Mouse (Mus musculus) limb, embryonic 12.5 days (tissue): Measurements from ENCODE around the gene Prcp. TPM values are rescaled to one million over a fixed set of nuclear protein-coding genes. Genes with fewer than 3 reads are reported as not detected.
"Not testable (repeated sequence)": the region's sequence is repeated elsewhere in the genome, so short reads cannot be mapped to it uniquely, and the experiment has no call there.

Source experiments
- ATAC-seq: fragments of 200-750 bp; cut with Nextera tagmentation; 2 replicates; pipeline ENCODE4 v1.8.0; 2017; ENCODE audit warnings: low read depth, moderate TSS enrichment; ENCODE audit not compliant: insufficient number of reproducible peaks, insufficient read depth, low FRiP score, low TSS enrichment
- H3K27ac ChIP-seq: fragments of 300-500 bp; sonication (generic); 2 replicates; pipeline ENCODE4 v1.5.1; 2016; ENCODE audit warnings: mild to moderate bottlenecking, moderate library complexity
- H3K27me3 ChIP-seq: fragments of 300-500 bp; sonication (generic); 2 replicates; pipeline ENCODE4 v1.6.1; 2016; ENCODE audit warnings: mild to moderate bottlenecking, moderate library complexity
- H3K36me3 ChIP-seq: fragments of 300-500 bp; sonication (generic); 2 replicates; pipeline ENCODE4 v1.6.1; 2016; ENCODE audit warnings: mild to moderate bottlenecking, moderate library complexity
- H3K4me1 ChIP-seq: fragments of 300-500 bp; sonication (generic); replicated peaks from 2 replicates; pipeline ENCODE4 v1.6.1; 2016
- H3K4me2 ChIP-seq: fragments of 300-500 bp; sonication (generic); 2 replicates; pipeline ENCODE4 v1.6.1; 2016; ENCODE audit warnings: mild to moderate bottlenecking, moderate library complexity
- H3K4me3 ChIP-seq: fragments of 300-500 bp; sonication (generic); replicated peaks from 2 replicates; pipeline ENCODE4 v1.5.1; 2016; ENCODE audit warnings: mild to moderate bottlenecking
- H3K9ac ChIP-seq: fragments of 300-500 bp; sonication (generic); replicated peaks from 2 replicates; pipeline ENCODE4 v1.6.1; 2016; ENCODE audit warnings: mild to moderate bottlenecking, moderate library complexity
- H3K9me3 ChIP-seq: fragments of 300-500 bp; sonication (generic); 2 replicates; pipeline ENCODE4 v1.6.1; 2016; ENCODE audit warnings: mild to moderate bottlenecking, moderate library complexity
- WGBS: fragments of 180-500 bp; shearing (Covaris S2); methylation state at CpG from one replicate; pipeline ENCODE4 v1.1.7; 2016; 5-methylcytosine and 5-hydroxymethylcytosine counted together
- polyA plus RNA-seq: library from polyadenylated mRNA; unstranded; fragments of >200 nt; fragmentation: Nextera tagmentation; extraction: Ambion mirVana; gene quantifications from 2 replicates; pipeline ENCODE4 v1.2.1, GENCODE M21; 2016

The Prcp gene
- polyA plus RNA-seq, 1 experiment from 2014 or later = 23.6 TPM

DNA sequence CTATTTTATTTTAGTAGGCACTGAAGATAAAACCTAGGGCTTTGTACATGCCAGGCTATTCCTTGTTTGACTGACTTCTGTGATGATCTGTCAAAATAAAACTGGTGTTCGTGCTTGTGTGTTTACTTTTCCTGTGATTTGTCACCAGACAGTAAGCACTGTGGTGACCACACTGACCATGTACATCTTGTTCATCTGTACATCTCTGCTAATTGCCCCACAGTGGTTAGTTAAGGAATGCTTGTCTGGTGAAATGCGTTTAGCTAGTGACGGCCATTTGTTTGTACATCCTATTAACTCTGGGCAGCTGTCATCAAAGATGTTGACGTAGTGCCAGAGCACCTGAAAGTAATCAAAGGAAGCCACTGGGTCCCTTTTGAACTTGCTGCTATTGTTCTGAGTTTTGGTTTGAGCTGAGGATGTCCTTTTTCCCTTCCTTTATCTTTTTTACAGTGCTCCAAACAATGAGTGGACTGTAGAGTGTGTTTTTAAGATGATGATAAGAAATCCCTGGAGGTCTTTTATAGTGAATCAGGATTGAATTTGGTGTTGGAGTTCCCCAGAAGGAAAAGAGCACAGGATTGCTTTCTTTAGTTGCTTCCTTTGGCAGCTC is 16.5 kb downstream of the Prcp start:
- 12% methylated on average over 4 of the region's 4 CpGs for WGBS

DNA sequence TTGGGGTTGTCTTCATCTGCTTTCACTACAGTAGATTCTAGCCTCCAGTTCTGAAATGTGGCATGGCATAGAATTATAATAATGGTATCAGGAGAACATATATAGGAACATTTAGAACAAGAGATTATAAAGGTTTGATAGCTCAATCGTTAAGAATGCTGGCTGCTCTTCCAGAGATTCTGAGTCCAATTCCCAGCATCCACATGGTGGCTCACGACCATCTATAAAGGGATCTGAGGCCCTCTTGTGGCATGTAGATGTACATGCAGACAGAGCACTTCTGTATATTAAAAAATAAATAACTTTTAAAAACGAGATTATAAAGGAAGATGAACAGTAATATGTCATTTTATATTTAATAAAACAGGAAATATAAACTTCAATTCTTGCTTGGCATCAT is 19.2 kb downstream of the Prcp start:
- H3K27ac ChIP-seq = no peak overlapping the region
- H3K9ac ChIP-seq = no peak overlapping the region

More for the DNA sequence above, 16.5 kb downstream of the Prcp start:
- Histone ChIP-seq H3K4me2 (no peak overlapping the region), H3K27me3 (no peaks in the 10 kb centered on the region), H3K4me1 (peaks cover 11% of the 10 kb centered on the region), H3K27ac (no peak overlapping the region), H3K9ac (no peak overlapping the region), H3K36me3 (no peaks in the 10 kb centered on the region), H3K4me3 (no peak overlapping the region), H3K9me3 (no peaks in the 10 kb centered on the region)
- no peak for ATAC-seq

GRCm38 (mm10) chr7:92896036-92896435 is 21.8 kb downstream of the Prcp start:
- Histone ChIP-seq H3K4me3 (no peak overlapping the region), H3K27me3 (no peaks in the 10 kb centered on the region), H3K9ac (no peak overlapping the region), H3K4me2 (no peak overlapping the region), H3K9me3 (no peaks in the 10 kb centered on the region), H3K4me1 (no peaks in the 10 kb centered on the region), H3K36me3 (no peaks in the 10 kb centered on the region), H3K27ac (no peak overlapping the region)
- 75% methylated on average over 5 of the region's 5 CpGs for WGBS
- ATAC-seq = no peak

More for the DNA sequence above, 19.2 kb downstream of the Prcp start:
- Histone ChIP-seq H3K4me1 (peaks cover 11% of the 10 kb centered on the region), H3K36me3 (no peaks in the 10 kb centered on the region), H3K4me3 (no peak overlapping the region), H3K4me2 (no peak overlapping the region), H3K9me3 (no peaks in the 10 kb centered on the region), H3K27me3 (no peaks in the 10 kb centered on the region)
- ATAC-seq = no peak
- 45% methylated on average over 3 of the region's 3 CpGs for WGBS

DNA sequence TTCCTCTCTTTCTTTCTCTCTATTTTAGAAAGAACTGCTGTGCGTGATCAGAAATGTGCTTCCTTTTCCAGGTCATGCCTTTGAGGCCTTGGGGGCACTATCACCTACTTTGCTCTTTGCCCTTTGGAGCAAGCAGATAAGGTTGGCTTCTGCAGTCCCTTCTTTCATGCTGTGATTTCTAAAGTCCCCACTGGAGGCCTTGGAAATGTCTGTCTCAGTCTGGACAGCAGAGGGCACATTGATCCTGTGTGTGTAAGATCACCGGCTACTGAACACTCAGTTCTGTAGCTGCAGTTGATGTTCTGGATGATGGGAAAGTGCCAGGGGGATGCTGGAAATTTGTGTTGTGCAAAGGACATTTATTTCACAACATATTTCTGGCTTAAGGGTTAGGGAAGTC is 22.8 kb downstream of the Prcp start:
- Histone ChIP-seq H3K4me3 (no peak overlapping the region), H3K9ac (no peak overlapping the region), H3K4me1 (no peaks in the 10 kb centered on the region), H3K9me3 (no peaks in the 10 kb centered on the region), H3K4me2 (no peak overlapping the region), H3K36me3 (no peaks in the 10 kb centered on the region), H3K27ac (no peak overlapping the region), H3K27me3 (no peaks in the 10 kb centered on the region)
- no peak for ATAC-seq
- 63% methylated on average over 2 of the region's 2 CpGs for WGBS

DNA sequence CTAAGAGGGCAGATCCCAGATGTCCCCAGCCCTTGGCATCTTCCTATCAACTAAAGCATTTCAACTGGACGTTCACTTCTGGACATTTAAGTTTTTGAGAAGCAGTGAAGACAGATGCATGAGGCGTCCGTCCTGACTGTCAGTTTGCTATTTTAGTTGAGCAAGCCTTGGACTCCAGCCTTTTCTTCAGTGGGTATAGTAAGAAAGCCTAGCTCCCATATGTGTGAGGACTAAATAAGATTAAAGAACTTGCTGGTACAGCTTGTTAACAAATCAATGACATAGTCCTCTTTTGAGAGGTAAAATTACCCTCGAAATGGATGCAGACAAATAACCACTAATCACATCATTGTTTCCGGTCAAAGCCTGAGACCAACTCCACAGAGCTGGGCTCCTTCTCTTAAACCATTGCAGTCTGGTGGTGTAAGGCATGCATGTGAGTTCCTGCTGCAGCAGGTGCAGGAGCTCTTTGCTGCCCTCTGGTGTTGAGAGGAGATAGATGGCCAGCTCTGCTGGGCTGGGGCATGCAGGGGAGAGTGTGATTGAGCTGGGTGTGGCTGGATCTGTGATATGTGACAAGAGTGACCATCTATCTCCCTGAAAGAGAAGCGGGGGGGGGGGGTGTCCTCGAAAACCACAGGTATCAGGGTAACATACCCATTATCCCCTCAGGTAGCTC is 29.2 kb downstream of the Prcp start:
- H3K4me2 ChIP-seq = no peak overlapping the region
- ATAC-seq = peak; percentile 84

GRCm38 (mm10) chr7:92904285-92904684 is 30.0 kb downstream of the Prcp start:
- not testable (repeated sequence) for H3K27me3 ChIP-seq, H3K4me2 ChIP-seq, H3K4me1 ChIP-seq, ATAC-seq, H3K27ac ChIP-seq, H3K4me3 ChIP-seq, H3K36me3 ChIP-seq, H3K9me3 ChIP-seq, H3K9ac ChIP-seq
- 12% methylated on average over 7 of the region's 7 CpGs for WGBS

More for the DNA sequence above, 29.2 kb downstream of the Prcp start:
- no peaks in the 10 kb centered on the region for H3K36me3 ChIP-seq
- no peaks in the 10 kb centered on the region for H3K9me3 ChIP-seq
- no peak overlapping the region for H3K4me3 ChIP-seq
- H3K9ac ChIP-seq = no peak overlapping the region
- 56% methylated on average over 7 of the region's 7 CpGs for WGBS
- no peaks in the 10 kb centered on the region for H3K27me3 ChIP-seq
- no peak overlapping the region for H3K27ac ChIP-seq
- H3K4me1 ChIP-seq = peaks cover 4% of the 10 kb centered on the region

DNA sequence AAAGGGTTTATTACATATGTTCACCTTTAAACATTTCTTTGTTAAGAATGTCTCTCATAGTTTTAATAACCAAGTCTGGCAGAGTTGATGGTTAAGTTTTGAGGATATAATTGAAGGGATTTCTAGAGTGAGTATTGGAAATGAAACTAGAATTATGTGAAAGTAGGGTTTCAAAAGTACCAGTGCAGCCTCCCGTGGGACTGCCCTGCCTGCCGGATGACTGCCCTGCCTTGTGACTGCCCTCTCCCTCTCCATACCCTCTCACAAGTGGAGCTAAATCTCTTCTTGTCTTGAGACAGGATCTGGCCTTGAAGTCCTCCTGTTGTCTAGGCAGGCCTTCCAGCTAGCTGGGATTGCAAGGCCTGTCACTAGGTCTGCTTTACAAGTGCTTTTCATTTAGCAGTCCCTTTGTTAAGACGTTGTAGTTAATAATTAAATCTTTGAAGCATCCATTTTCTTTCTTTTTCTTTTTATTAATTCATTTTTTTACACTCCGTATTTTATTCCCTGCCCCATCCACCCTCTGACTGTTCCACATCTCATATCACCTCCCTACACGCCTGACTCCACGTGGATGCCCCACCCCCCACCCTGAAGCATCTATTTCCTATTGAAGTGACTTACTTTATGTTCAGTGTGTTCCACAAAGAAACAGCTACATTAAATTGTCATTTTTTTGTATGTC is 46.0 kb downstream of the Prcp start:
- H3K4me3 ChIP-seq = no peak overlapping the region
- H3K9me3 ChIP-seq = no peaks in the 10 kb centered on the region
- H3K9ac ChIP-seq = no peak overlapping the region
- no peaks in the 10 kb centered on the region for H3K27me3 ChIP-seq
- peaks cover 2% of the 10 kb centered on the region; the same call in 1 of the 2 replicates for H3K36me3 ChIP-seq
- no peak overlapping the region for H3K27ac ChIP-seq
- no peak overlapping the region for H3K4me2 ChIP-seq
- WGBS = 74% methylated on average over 6 of the region's 6 CpGs
- no peaks in the 10 kb centered on the region for H3K4me1 ChIP-seq
- no peak for ATAC-seq

DNA sequence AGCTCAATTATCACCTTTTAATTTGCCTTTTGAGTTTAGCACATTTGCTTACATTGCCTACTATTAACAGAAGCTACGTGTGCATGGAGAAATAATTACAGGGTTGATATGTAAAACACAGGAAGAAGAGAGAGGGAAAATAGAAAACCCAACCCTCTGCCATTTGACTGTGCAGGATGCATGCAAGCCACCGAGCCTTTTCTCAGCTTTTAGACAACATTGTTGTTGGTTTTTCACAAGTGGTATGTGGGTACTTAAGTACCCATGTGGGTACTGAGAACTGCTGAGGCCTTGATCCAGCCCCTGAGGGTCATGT is 46.5 kb downstream of the Prcp start:
- H3K36me3 ChIP-seq = peaks cover 2% of the 10 kb centered on the region; the same call in 1 of the 2 replicates
- no peaks in the 10 kb centered on the region for H3K4me1 ChIP-seq
- H3K27ac ChIP-seq = no peak overlapping the region
- no peak overlapping the region for H3K4me3 ChIP-seq
- 59% methylated on average over 2 of the region's 2 CpGs for WGBS
- ATAC-seq = no peak
- H3K9ac ChIP-seq = no peak overlapping the region
- H3K4me2 ChIP-seq = no peak overlapping the region
- H3K27me3 ChIP-seq = no peaks in the 10 kb centered on the region
- no peaks in the 10 kb centered on the region for H3K9me3 ChIP-seq

GRCm38 (mm10) chr7:92932792-92933191 is 58.5 kb downstream of the Prcp start:
- 80% methylated on average over 8 of the region's 8 CpGs for WGBS
- H3K4me2 ChIP-seq = no peak overlapping the region
- H3K4me3 ChIP-seq = no peak overlapping the region
- no peaks in the 10 kb centered on the region for H3K36me3 ChIP-seq
- H3K9me3 ChIP-seq = no peaks in the 10 kb centered on the region
- H3K4me1 ChIP-seq = no peaks in the 10 kb centered on the region
- H3K27me3 ChIP-seq = peaks cover 1% of the 10 kb centered on the region; the same call in 1 of the 2 replicates
- no peak overlapping the region for H3K9ac ChIP-seq
- no peak overlapping the region for H3K27ac ChIP-seq
- ATAC-seq = no peak

- not testable (repeated sequence) for H3K4me2 ChIP-seq, H3K4me3 ChIP-seq, ATAC-seq, H3K9me3 ChIP-seq, H3K27ac ChIP-seq, H3K9ac ChIP-seq, H3K4me1 ChIP-seq, H3K27me3 ChIP-seq, H3K36me3 ChIP-seq
- 53% methylated on average over 4 of the region's 4 CpGs for WGBS
Measured at GRCm38 (mm10) chr7:92933308-92933948, 59.2 kb downstream of the Prcp start.

- WGBS = 73% methylated on average over 5 of the region's 5 CpGs
Measured at GRCm38 (mm10) chr7:92936747-92937146, 62.5 kb downstream of the Prcp start.

More at GRCm38 (mm10) chr7:92936747-92937146, 62.5 kb downstream of the Prcp start:
- H3K27me3 ChIP-seq = peaks cover 4% of the 10 kb centered on the region; the same call in 1 of the 2 replicates
- H3K36me3 ChIP-seq = no peaks in the 10 kb centered on the region
- no peak overlapping the region for H3K9ac ChIP-seq
- H3K27ac ChIP-seq = no peak overlapping the region
- no peak for ATAC-seq
- peaks cover 10% of the 10 kb centered on the region for H3K4me1 ChIP-seq
- no peak overlapping the region for H3K4me2 ChIP-seq
- H3K4me3 ChIP-seq = no peak overlapping the region
- H3K9me3 ChIP-seq = no peaks in the 10 kb centered on the region
